Mouse (Mus musculus): ENCODE results near the gene Nxpe4. TPM values are rescaled to one million over a fixed set of nuclear protein-coding genes. Genes with fewer than 3 reads are reported as not detected.

Gene Nxpe4
- polyA plus RNA-seq, 1 experiment from 2014 or later = 4.7 TPM

DNA sequence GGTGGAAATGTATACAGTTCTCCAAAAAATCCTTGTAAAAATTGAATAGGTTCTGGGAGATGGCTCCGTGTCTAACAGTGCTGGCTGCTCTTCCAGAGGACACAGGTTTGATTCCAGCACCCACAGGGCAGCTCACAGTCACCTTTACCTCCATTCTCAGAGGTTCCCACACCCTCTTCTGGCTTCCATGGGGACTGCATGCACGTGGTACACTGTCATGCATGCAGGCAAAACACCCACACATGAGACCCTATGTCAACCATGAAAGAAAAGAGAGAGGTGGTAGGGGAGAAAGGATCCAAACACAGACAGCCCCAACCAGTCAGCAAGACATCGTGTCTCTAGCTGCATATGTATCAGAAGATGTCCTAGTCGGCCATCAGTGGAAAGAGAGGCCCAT, 199.0 kb downstream of the Nxpe4 start:
- Histone ChIP-seq H3K9me3 (replicated peaks; ENCODE audit: control insufficient read depth, low read length) (no peaks in the 10 kb centered on the region), H3K4me1 (ENCODE audit: control insufficient read depth, insufficient read depth, low read length) (peaks cover 5% of the 10 kb centered on the region), H3K36me3 (ENCODE audit: control insufficient read depth, insufficient read depth) (no peaks in the 10 kb centered on the region), H3K27me3 (ENCODE audit: control insufficient read depth, insufficient read depth, low read length) (no peaks in the 10 kb centered on the region), H3K4me2 (ENCODE audit: low read depth, low read length) (no peak overlapping the region), H3K27ac (ENCODE audit: low read length) (no peak overlapping the region), H3K4me3 (ENCODE audit: low read length) (no peak overlapping the region), H3K9ac (ENCODE audit: low read length) (no peak overlapping the region)
- WGBS = 69% methylated on average over 4 of the region's 4 CpGs
- no peak for ATAC-seq (replicated peaks; ENCODE audit: extremely low read depth, insufficient read depth, low FRiP score)

DNA sequence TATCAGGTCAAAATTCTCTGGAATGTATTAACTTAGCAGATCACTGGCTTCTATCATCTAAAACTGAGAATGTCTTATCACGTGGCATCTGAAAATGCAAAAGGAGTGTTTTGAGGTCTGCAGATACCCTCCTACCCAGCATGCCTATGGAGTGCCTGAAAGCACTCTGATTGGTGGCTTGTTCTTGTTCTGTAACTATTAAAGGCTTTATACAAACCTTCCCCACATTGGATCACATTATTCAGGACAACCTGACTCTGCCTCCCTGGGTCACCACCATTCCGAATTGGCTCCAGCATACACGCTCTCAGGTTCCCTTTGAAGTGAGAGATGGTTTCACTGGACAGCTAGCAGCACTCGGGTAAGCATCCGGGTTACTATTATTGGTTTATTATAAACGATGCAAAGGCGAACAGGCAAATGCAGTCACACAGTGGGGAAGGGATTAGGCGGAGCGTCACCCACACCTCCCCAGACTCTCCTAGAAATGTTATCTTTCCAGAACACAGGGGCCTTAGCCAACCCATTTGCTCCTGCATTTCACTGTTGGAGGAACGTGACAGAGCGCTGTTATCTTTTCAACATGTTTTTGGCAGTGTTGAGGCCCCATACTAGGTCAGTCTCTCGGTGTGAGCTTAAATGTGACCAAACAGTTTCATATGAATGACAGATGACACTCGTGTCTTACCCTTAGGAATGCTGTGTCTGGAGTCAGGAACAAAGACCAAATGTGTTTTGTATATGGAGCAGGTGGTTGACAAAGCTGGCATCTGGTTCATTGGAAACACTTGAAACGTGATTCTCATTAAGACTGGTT, 200.2 kb downstream of the Nxpe4 start:
- ATAC-seq (replicated peaks; ENCODE audit: extremely low read depth, insufficient read depth, low FRiP score) = no peak

GRCm38 (mm10) chr9:48362743-48363142, 200.9 kb downstream of the Nxpe4 start:
- ATAC-seq (replicated peaks; ENCODE audit: extremely low read depth, insufficient read depth, low FRiP score) = no peak
- WGBS = 85% methylated on average over 6 of the region's 6 CpGs

More for the DNA sequence above, 200.2 kb downstream of the Nxpe4 start:
- Histone ChIP-seq H3K9ac (ENCODE audit: low read length) (no peak overlapping the region), H3K36me3 (ENCODE audit: control insufficient read depth, insufficient read depth) (no peaks in the 10 kb centered on the region), H3K4me3 (ENCODE audit: low read length) (no peak overlapping the region), H3K4me1 (ENCODE audit: control insufficient read depth, insufficient read depth, low read length) (peaks cover 5% of the 10 kb centered on the region), H3K27ac (ENCODE audit: low read length) (no peak overlapping the region), H3K4me2 (ENCODE audit: low read depth, low read length) (peak overlapping the region; percentile 36; the same call in 1 of the 2 replicates), H3K27me3 (ENCODE audit: control insufficient read depth, insufficient read depth, low read length) (no peaks in the 10 kb centered on the region), H3K9me3 (replicated peaks; ENCODE audit: control insufficient read depth, low read length) (no peaks in the 10 kb centered on the region)
- 42% methylated on average over 14 of the region's 14 CpGs for WGBS

DNA sequence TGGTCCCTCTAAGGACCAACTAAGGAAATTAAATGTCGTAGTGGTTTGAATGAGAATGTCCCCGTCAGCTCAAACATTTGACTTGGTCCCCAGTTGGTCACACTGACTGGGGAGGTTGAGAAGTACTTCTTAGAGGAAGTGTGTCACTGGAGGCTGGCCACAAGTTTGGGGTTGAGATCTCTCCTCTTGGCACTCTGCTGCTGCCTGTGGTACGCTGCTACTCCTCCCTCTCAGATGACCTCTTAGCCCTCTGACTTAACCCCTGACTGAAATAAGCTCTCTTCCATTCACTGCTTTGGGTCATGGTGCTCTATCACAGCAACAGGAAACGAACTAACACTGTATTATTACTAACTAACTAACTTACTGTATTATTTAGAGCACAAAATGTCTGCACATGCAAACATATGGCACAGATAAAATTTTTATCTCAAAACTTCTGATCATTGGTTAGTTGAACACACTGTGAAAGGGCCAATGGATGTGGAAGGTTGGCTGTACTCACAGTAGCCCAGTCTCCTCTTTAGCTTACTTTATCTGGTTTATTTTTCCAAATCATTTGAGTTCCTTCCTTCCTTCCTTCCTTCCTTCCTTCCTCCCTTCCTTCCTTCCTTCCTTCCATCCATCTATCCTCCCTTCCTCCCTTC, 211.5 kb downstream of the Nxpe4 start:
- Histone ChIP-seq H3K36me3 (ENCODE audit: control insufficient read depth, insufficient read depth) (no peaks in the 10 kb centered on the region), H3K4me3 (ENCODE audit: low read length) (no peak overlapping the region), H3K9me3 (replicated peaks; ENCODE audit: control insufficient read depth, low read length) (no peaks in the 10 kb centered on the region), H3K9ac (ENCODE audit: low read length) (no peak overlapping the region), H3K27me3 (ENCODE audit: control insufficient read depth, insufficient read depth, low read length) (no peaks in the 10 kb centered on the region), H3K4me2 (ENCODE audit: low read depth, low read length) (no peak overlapping the region), H3K4me1 (ENCODE audit: control insufficient read depth, insufficient read depth, low read length) (no peaks in the 10 kb centered on the region), H3K27ac (ENCODE audit: low read length) (no peak overlapping the region)
- WGBS = 60% methylated on average over 4 of the region's 4 CpGs
- ATAC-seq (replicated peaks; ENCODE audit: extremely low read depth, insufficient read depth, low FRiP score) = no peak

More at GRCm38 (mm10) chr9:48362743-48363142, 200.9 kb downstream of the Nxpe4 start:
- H3K4me2 ChIP-seq (ENCODE audit: low read depth, low read length) = no peak overlapping the region
- no peaks in the 10 kb centered on the region for H3K9me3 ChIP-seq (replicated peaks; ENCODE audit: control insufficient read depth, low read length)
- H3K4me3 ChIP-seq (ENCODE audit: low read length) = no peak overlapping the region
- H3K27ac ChIP-seq (ENCODE audit: low read length) = no peak overlapping the region
- H3K36me3 ChIP-seq (ENCODE audit: control insufficient read depth, insufficient read depth) = no peaks in the 10 kb centered on the region
- H3K4me1 ChIP-seq (ENCODE audit: control insufficient read depth, insufficient read depth, low read length) = peaks cover 5% of the 10 kb centered on the region
- no peak overlapping the region for H3K9ac ChIP-seq (ENCODE audit: low read length)
- no peaks in the 10 kb centered on the region for H3K27me3 ChIP-seq (ENCODE audit: control insufficient read depth, insufficient read depth, low read length)

- ATAC-seq (replicated peaks; ENCODE audit: extremely low read depth, insufficient read depth, low FRiP score) = no peak
Observed at GRCm38 (mm10) chr9:48374357-48374756, 212.5 kb downstream of the Nxpe4 start.

DNA sequence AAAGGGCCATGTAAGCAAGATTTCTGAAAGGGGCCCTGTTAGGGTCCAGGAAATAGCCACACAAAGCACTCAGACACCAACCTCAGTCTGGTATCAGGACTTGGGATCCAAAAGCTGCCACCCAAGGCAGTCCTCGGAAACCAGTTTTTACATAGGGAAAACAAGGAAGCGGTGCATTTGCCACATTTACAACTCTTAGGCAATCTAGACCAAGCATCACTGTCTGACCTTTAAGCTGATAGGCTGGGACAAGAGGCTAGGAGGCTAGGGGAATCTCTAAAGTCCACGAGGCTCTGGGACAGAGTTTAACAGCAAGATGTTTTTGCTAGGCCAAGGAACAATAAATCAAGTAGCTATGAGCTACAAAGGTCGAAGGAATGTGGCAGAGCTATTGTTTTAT, 226.6 kb downstream of the Nxpe4 start:
- no peak for ATAC-seq (replicated peaks; ENCODE audit: extremely low read depth, insufficient read depth, low FRiP score)
- WGBS = 69% methylated on average over 4 of the region's 4 CpGs
- H3K9me3 ChIP-seq (replicated peaks; ENCODE audit: control insufficient read depth, low read length) = no peaks in the 10 kb centered on the region

More at GRCm38 (mm10) chr9:48374357-48374756, 212.5 kb downstream of the Nxpe4 start:
- WGBS = 33% methylated on average over 2 of the region's 2 CpGs
- Histone ChIP-seq H3K36me3 (ENCODE audit: control insufficient read depth, insufficient read depth) (no peaks in the 10 kb centered on the region), H3K4me3 (ENCODE audit: low read length) (no peak overlapping the region), H3K9me3 (replicated peaks; ENCODE audit: control insufficient read depth, low read length) (no peaks in the 10 kb centered on the region), H3K4me1 (ENCODE audit: control insufficient read depth, insufficient read depth, low read length) (no peaks in the 10 kb centered on the region), H3K27me3 (ENCODE audit: control insufficient read depth, insufficient read depth, low read length) (no peaks in the 10 kb centered on the region), H3K9ac (ENCODE audit: low read length) (no peak overlapping the region), H3K27ac (ENCODE audit: low read length) (no peak overlapping the region), H3K4me2 (ENCODE audit: low read depth, low read length) (no peak overlapping the region)

GRCm38 (mm10) chr9:48389983-48390382, 228.2 kb downstream of the Nxpe4 start:
- no peak for ATAC-seq (replicated peaks; ENCODE audit: extremely low read depth, insufficient read depth, low FRiP score)
- 62% methylated on average over 3 of the region's 3 CpGs for WGBS

More for the DNA sequence above, 226.6 kb downstream of the Nxpe4 start:
- Histone ChIP-seq H3K36me3 (ENCODE audit: control insufficient read depth, insufficient read depth) (no peaks in the 10 kb centered on the region), H3K27me3 (ENCODE audit: control insufficient read depth, insufficient read depth, low read length) (no peaks in the 10 kb centered on the region), H3K9ac (ENCODE audit: low read length) (no peak overlapping the region), H3K4me1 (ENCODE audit: control insufficient read depth, insufficient read depth, low read length) (no peaks in the 10 kb centered on the region), H3K4me2 (ENCODE audit: low read depth, low read length) (no peak overlapping the region), H3K4me3 (ENCODE audit: low read length) (no peak overlapping the region), H3K27ac (ENCODE audit: low read length) (no peak overlapping the region)

DNA sequence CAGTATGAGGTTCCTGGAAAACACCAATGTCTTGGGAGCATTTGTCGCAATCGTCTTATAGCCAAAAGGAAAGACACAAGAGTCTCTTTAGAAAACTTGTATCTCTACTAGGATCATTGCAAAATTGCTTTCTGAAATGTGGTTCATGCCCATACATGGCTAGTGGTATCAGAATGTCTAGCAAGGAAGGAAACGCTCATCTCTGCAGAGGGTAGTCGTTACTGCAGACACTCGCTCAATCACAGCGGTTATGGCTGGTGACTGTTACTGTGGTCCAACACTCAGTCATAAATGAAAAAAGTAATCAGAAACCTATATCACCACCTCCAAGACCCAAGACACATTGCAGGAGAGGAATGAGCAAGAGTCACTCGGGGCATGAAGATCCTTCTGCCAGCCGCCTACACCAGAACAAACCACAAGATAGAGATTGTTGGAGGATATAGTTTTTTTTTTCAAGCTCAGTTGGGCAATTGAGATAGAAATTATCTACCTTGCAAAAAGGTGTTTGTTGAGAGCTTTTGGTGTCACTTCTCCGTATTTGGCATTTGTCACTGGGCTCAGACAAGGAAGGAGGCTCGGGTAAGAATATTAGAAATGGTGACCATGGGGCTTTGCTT, 241.9 kb downstream of the Nxpe4 start:
- Histone ChIP-seq H3K4me1 (ENCODE audit: control insufficient read depth, insufficient read depth, low read length) (no peaks in the 10 kb centered on the region; the same call in 1 of the 2 replicates), H3K9ac (ENCODE audit: low read length) (no peak overlapping the region), H3K36me3 (ENCODE audit: control insufficient read depth, insufficient read depth) (no peaks in the 10 kb centered on the region), H3K4me2 (ENCODE audit: low read depth, low read length) (no peak overlapping the region), H3K4me3 (ENCODE audit: low read length) (no peak overlapping the region), H3K27ac (ENCODE audit: low read length) (no peak overlapping the region), H3K27me3 (ENCODE audit: control insufficient read depth, insufficient read depth, low read length) (no peaks in the 10 kb centered on the region), H3K9me3 (replicated peaks; ENCODE audit: control insufficient read depth, low read length) (peaks cover 3% of the 10 kb centered on the region; the same call in 1 of the 2 replicates)
- ATAC-seq (replicated peaks; ENCODE audit: extremely low read depth, insufficient read depth, low FRiP score) = no peak
- 87% methylated on average over 10 of the region's 10 CpGs for WGBS

More at GRCm38 (mm10) chr9:48389983-48390382, 228.2 kb downstream of the Nxpe4 start:
- Histone ChIP-seq H3K9me3 (replicated peaks; ENCODE audit: control insufficient read depth, low read length) (no peaks in the 10 kb centered on the region), H3K4me1 (ENCODE audit: control insufficient read depth, insufficient read depth, low read length) (no peaks in the 10 kb centered on the region), H3K4me2 (ENCODE audit: low read depth, low read length) (no peak overlapping the region), H3K27me3 (ENCODE audit: control insufficient read depth, insufficient read depth, low read length) (no peaks in the 10 kb centered on the region), H3K4me3 (ENCODE audit: low read length) (no peak overlapping the region), H3K9ac (ENCODE audit: low read length) (no peak overlapping the region), H3K36me3 (ENCODE audit: control insufficient read depth, insufficient read depth) (no peaks in the 10 kb centered on the region), H3K27ac (ENCODE audit: low read length) (no peak overlapping the region)

DNA sequence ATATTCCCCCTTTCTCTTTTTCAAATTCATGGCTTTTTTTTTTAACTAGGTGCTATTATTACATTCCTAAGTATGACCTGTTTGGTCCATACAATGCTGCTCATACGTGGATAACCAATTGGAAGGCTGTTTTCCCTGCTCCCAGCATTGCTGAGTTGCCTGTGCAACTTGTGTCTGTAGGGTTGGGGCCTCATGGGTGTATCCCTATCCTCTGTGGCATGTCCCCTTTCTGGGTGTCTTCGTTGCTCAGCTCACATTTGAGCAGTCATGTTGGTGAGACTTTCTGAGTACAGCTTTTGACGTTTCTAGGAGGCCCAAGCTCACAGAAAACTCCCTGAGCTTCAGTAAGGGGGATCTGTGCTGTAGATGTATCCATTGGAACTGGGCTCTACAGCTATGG, 242.9 kb downstream of the Nxpe4 start:
- Histone ChIP-seq H3K27ac (ENCODE audit: low read length) (no peak overlapping the region), H3K4me1 (ENCODE audit: control insufficient read depth, insufficient read depth, low read length) (no peaks in the 10 kb centered on the region; the same call in 1 of the 2 replicates), H3K4me2 (ENCODE audit: low read depth, low read length) (no peak overlapping the region), H3K9ac (ENCODE audit: low read length) (no peak overlapping the region), H3K4me3 (ENCODE audit: low read length) (no peak overlapping the region), H3K9me3 (replicated peaks; ENCODE audit: control insufficient read depth, low read length) (peaks cover 3% of the 10 kb centered on the region; the same call in 1 of the 2 replicates), H3K36me3 (ENCODE audit: control insufficient read depth, insufficient read depth) (no peaks in the 10 kb centered on the region), H3K27me3 (ENCODE audit: control insufficient read depth, insufficient read depth, low read length) (no peaks in the 10 kb centered on the region)
- 51% methylated on average over 3 of the region's 3 CpGs for WGBS
- no peak for ATAC-seq (replicated peaks; ENCODE audit: extremely low read depth, insufficient read depth, low FRiP score)
